Mouse (Mus musculus): Measurements from ENCODE around the gene Grid1.

Grid1 gene

GRCm38 (mm10) chr14:34829831-34830230 is 9.9 kb downstream of the Grid1 start:
- in situ Hi-C loops (cut with MseI, MboI): no loop called here

DNA sequence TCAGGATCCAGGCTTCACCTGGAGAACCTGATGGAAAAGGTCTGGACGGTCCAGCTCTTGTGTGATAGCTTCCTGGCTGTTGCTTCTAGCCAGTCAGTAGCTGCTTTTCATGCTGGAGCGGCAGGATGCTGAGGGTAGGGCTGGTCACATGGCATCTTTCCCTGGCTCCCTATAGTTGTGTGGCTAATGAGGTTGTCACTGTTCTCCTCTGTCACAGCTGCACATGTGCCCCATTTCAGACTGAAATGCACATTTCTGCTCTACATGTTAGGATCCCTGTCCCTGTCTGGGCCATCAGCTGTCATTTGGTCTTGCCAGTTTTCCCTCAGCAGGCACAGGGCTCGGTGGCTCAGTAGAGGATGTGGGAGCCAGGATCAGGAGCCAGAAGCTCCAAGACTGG is 17.2 kb downstream of the Grid1 start:
- in situ Hi-C loops (cut with MseI, MboI): no loop called here

GRCm38 (mm10) chr14:34838999-34839398 is 19.1 kb downstream of the Grid1 start:
- in situ Hi-C loops (cut with MseI, MboI): no loop called here

DNA sequence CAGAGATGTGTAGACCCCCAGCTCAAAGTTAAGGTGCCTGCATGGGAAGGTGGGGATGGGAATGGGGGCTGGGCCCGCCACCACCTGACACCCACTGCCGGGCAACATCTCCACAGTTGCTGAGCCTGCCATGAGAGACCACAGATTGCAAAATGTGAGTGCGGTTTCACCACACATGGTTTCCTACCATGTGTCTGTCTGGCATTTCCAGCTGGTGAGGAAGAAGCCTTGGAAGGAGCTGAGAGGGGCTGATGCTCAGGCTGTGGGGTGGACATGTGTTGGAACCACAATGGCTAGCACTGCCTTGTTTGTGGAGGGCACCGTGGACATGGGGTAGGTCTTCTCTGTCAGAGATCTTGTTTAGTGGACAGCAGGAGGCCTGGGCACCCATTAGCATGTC is 20.0 kb downstream of the Grid1 start:
- in situ Hi-C loops (cut with MseI, MboI): no loop called here

DNA sequence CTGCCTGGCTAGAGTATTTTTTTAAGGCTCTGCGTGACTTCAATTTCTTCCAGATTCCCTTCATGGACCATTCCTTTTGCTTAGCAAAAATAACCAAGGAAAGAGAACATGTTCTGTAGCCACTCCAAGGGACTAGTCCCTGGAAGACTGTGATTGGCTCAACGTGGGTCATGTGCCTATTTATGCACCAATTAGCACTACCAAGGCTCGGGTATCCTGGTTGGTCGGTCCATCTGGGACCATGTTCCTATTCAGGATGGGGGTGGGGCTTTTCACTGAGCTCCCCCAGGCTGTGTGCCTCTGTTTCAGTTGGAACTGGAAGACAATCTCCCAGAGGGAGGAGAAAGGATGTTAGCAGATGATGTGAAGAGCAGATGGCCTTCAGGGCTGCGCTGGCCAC is 23.7 kb downstream of the Grid1 start:
- in situ Hi-C loops (cut with MseI, MboI): no loop called here

GRCm38 (mm10) chr14:34844166-34844565 is 24.3 kb downstream of the Grid1 start:
- in situ Hi-C loops (cut with MseI, MboI): no loop called here

GRCm38 (mm10) chr14:34846799-34847198 is 26.9 kb downstream of the Grid1 start:
- in situ Hi-C loops (cut with MseI, MboI): no loop called here

DNA sequence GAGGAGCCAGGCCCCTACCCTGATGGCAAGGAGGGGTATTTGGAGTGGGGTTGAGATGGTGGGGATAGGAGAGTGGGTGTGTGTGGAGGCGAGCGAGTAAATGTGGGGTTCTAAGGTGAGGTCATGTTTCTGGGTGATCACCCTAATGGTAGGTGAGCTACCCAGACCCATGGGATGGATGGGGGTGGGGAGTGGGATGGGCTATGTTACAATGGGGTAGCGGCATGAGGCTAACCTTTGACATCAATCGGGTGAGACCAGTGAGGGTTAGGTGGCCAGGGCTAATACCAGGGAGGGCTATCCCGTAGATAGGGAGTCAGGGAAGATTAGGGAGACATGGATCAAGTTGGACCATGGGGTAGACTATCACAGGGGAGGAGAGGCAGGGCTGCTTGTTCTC is 27.7 kb downstream of the Grid1 start:
- in situ Hi-C loops (cut with MseI, MboI): no loop called here

DNA sequence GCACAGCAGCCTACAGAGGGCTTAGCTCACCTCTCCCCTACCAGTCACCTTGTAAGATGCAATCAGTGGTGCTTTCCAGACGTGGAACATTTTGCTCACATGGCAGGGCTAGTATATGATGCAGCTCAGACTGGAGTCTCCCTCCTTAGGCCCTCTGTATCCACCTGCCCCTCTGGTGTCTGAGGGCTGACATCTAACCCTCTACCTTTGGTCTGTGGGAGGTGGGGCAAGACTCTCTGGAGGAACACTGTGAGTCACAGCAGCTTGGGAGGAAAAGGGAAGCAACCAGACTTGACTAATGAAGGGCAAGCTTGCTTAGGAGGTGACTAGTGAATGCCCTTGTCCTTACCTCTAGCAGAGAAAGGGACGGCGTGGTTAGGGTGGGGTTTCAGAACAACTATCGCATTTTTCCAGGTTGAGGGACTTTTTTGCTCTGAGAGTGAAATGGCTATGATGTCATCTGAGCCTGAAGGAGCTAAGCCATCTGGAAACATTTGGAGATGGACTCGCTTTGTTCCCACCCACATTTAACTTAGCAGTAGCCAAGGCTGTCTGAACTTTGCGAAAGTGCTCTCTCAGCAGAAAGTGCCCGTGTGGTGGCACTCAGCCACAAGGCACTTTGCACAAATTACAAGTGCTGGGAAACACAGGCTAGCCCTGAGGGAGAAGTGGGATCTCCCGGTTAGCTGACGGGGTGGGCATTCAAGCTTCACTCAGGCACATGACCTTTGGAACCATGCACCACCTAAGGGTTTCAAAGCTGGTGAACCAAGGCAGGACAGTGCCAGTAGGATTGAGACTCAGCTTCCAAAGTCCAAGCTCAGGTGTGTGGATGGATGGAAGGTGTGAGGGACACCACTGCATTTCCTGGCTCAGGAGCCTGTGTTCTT is 41.2 kb downstream of the Grid1 start:
- in situ Hi-C loops (cut with MseI, MboI): no loop called here

DNA sequence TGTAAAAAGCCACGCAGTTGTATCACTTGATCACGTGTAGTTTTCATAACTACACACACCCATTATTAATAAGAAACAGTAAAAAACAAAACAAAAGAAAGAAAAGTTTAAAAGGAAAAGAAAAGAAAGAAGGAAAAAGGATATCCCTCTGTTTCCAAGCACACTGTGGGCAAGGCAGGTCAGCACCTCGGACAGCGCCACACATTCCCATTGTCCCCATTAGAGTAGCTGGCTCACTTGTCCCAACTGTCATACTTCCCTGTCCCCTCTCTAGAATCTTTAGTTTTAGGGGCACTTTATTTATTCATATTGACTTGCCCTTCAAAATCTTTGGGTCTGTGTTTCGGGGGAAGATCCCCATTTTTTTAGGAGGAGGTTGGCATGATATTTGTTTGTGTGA is 47.4 kb downstream of the Grid1 start:
- in situ Hi-C loops (cut with MseI, MboI): no loop called here

DNA sequence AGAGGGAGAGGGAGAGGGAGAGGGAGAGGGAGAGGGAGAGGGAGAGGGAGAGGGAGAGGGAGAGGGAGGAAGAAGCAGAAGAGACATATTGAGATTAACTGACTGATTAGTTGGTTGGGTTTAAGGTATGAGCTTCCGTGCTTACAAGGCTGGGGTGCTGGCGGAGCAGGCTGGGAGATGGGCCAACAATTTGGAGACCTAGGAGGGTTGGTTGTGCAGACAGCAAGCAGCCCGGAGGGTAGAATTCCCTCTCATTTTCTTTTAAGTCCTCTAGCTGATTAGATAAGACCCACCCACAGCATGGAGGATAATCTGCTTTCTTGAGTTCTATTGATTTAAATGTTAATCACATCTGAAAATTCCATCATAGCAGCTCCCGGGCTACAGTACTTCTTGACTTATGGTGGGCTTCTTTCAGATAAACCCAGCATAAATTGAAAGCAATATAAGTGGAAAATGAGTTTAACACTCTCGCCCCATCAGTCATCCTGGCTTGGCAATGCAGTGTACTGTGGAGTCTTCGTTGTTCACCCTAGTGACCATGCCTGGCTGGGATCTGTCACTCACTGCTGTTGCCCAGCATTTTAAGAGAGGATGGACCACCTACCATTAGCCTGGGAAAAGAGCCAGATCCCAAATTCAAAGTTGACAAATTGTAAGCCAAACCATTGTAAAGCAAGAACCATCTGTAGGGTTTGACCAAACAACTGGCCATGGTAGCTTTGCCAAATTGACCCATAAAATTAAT is 48.8 kb downstream of the Grid1 start:
- in situ Hi-C loops (cut with MseI, MboI): no loop called here

GRCm38 (mm10) chr14:34879996-34880395 is 60.1 kb downstream of the Grid1 start:
- in situ Hi-C loops (cut with MseI, MboI): no loop called here

DNA sequence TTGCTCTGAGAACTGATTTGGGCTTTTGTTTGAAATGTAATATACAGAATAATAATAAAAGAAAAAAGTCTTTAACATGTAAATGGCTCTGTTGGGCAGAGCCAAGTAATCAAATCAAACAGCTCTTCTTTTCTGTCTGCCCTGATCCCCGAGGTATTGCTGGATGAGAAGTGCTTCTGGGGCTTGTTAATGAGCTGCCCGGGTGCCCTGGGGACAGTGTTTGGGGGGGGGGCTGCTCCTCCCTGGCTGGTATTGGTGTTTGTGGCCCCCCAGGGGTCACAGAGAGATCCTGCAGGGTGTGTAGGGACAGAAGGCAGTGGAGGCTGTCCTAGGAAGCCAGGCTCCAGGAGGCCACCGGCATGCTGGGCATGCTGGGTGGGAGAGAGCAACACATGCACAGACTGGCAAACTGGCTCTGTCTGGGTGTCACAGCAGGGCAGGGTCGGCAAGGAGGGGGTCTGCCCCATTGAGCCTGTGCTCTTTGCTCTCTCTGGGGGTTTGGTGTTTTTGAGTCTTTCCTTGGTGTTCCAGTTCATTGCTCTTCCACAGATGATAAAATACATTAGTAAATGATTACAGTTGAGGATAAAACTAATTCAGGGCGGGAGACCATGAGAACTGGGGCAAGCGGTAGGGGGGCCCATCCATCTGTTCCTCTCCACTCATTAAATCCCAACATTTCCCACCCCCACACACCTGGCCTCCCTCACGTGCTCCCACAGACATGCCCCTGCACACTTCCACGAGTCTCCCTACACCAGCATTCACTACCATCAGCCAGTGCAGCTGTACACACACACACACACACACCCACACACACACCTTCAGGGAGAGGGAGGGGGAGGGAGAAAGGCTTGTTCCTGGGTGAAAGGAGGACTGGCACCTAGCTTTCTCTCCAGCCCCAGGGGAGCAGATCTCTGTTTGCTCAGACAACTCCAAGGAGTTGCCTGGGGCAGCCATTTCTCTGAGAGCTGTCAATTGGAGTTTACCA is 60.8 kb downstream of the Grid1 start:
- in situ Hi-C loops (cut with MseI, MboI): no loop called here

DNA sequence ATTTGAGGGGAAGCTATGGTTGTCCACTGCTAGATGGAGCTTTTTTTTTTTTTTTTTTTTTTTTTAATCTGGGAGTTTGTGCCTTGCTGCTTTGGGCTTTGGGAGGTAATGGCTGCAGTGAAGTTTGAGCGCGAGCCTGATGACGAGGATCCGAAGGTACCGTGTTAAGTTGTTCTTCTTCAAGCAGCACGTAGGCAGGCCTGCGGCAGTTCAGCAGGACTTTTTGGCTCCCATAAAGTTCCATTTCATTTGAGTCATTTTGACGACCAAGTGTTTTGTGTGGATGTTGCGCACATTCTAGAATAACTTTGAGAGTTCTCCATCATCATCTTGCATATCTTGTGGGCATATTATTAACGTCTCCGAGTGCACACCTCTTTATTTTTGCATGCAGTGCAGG is 64.3 kb downstream of the Grid1 start:
- in situ Hi-C loops (cut with MseI, MboI): no loop called here

DNA sequence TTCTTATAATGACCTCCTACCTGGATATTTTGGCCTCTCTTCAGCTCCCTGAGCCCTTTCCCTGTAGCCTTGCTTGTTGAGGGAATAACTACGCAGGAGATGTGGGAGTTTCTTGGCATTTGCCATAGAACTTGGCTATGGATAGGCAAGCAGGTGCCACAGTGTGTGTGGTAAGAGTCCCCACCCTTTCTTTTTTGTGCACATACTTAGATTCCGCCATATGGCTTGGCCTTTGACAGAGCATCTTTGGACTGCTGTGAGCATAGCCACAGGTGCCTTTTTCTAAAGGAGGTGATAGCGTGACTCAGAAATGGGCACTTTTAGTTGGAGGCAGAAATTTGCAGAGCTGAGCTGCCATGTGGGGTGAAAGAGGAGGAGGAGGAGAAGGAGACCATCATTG is 64.7 kb downstream of the Grid1 start:
- in situ Hi-C loops (cut with MseI, MboI): no loop called here

- in situ Hi-C loops (cut with MseI, MboI): no loop called here
Measured at GRCm38 (mm10) chr14:34891769-34892532, 72.0 kb downstream of the Grid1 start.

GRCm38 (mm10) chr14:34896253-34896982 is 76.5 kb downstream of the Grid1 start:
- in situ Hi-C loops (cut with MseI, MboI): no loop called here

DNA sequence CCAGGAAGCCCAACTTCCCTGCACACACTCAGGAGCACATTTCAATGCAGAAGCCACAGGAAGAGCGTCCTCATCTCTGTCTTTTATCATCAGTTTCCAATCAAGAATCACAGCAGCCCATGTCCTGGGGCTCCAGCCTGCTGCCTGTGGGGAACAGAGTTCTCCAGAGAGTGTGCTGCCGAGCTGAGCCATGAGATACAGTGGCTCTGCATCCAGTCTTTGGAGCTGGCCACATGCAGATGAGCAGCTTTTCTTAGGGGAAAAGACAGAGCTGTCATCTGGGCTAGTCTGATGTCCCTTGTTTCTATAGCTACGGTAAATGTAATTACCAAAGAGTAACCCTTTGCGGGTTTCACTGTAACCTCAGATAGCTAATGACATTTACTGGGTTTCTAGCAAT is 83.9 kb downstream of the Grid1 start:
- in situ Hi-C loops (cut with MseI, MboI): no loop called here

DNA sequence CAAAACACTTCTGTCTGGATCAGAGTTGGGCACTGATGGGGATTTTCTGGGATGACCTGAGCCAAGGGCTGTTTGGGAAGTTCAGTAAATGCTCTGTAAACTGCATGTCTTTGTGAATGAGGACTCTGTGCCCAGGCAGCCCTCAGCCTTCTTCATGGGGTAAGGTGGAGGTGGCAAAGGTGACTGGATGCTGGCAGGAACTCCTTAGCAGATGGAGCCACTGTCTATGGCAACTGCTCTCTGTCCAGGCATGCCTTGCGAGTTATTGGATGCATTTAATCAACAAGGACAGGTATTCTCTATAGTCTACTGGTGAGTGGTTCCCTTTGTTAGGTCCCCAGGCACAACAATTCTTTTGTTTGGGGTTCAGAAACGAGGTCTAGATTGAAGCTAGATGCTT is 85.8 kb downstream of the Grid1 start:
- in situ Hi-C loops (cut with MseI, MboI): no loop called here

DNA sequence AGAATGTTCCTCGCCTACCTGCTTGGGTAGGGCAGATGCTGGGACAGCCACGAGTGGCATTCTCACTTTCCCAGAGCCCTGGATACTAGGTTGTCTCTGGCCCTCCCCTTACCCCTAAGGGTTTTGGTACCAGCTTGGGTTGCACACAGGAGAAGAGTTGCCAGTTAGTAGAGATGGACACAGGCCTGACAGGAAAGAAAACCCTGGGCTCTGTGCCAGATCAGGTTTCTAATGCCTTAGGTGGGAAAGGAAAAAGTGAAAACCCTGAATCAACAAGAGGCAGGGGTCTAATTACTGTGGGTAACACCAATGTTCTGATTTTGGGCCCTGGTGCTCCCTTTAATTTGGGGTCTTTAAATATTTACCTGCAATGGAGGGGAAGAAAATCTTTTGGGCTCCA is 88.5 kb downstream of the Grid1 start:
- in situ Hi-C loops (cut with MseI, MboI): no loop called here
